7 mouse cellular contexts compared by ENCODE assay signal in genomic region chr14:34769021-34769566, GRCm38 (mm10). TPM values are rescaled to one million over a fixed set of nuclear protein-coding genes. Genes with fewer than 3 reads are reported as not detected.
DNase-seq lines count a peak whose midpoint lies in the region; ATAC-seq lines count a peak whose summit lies in the region.

No protein-coding gene starts in this region.

- peak; percentile 57 for ATAC-seq in intestine, embryonic 16.5 days
- ATAC-seq in midbrain, embryonic 12.5 days (ENCODE audit: low FRiP score, low read depth): peak; percentile 64

- peak; percentile 72 to 73 for DNase-seq in adrenal gland, adult 18-20 months (ENCODE audit: low spot score in 2 of 2)
- peak; percentile 47 to 67 for DNase-seq in cerebellum, postnatal 4 days (ENCODE audit: low spot score in 2 of 2)
- DNase-seq in gastrocnemius, postnatal 10 days: peak; percentile 70
- peak; percentile 84 for DNase-seq in limb, embryonic 10.5 days (ENCODE audit: low spot score)
- peak; percentile 20 to 64 for DNase-seq in spleen, adult 18-20 months

- no peak overlapping the region for H3K27ac ChIP-seq in intestine, embryonic 16.5 days (ENCODE audit: low read length)
- peak overlapping the region; percentile 62 for H3K27ac ChIP-seq in limb, embryonic 10.5 days
- H3K27ac ChIP-seq in midbrain, embryonic 12.5 days (replicated peaks): no peak overlapping the region

- peak overlapping the region; percentile 54 for H3K4me3 ChIP-seq in intestine, embryonic 16.5 days (ENCODE audit: low read length)
- peak overlapping the region; percentile 62 for H3K4me3 ChIP-seq in limb, embryonic 10.5 days
- H3K4me3 ChIP-seq in midbrain, embryonic 12.5 days: peak overlapping the region; percentile 50

- peaks cover 15% of the 10 kb centered on the region for H3K4me1 ChIP-seq in intestine, embryonic 16.5 days (ENCODE audit: control insufficient read depth, insufficient read depth, low read length)
- H3K4me1 ChIP-seq in limb, embryonic 10.5 days: peaks cover 23% of the 10 kb centered on the region
- H3K4me1 ChIP-seq in midbrain, embryonic 12.5 days: peaks cover 9% of the 10 kb centered on the region

- WGBS in intestine, embryonic 16.5 days: under 1% methylated on average over 36 of the region's 36 CpGs
- 0% methylated on average over 34 of the region's 36 CpGs for WGBS in limb, embryonic 10.5 days
- under 1% methylated on average over 36 of the region's 36 CpGs for whole genome bisulfite sequencing in midbrain, embryonic 12.5 days

- H3K36me3 ChIP-seq in intestine, embryonic 16.5 days (ENCODE audit: control insufficient read depth, insufficient read depth, low read length): no peaks in the 10 kb centered on the region
- H3K36me3 ChIP-seq in limb, embryonic 10.5 days: no peaks in the 10 kb centered on the region
- H3K36me3 ChIP-seq in midbrain, embryonic 12.5 days: no peaks in the 10 kb centered on the region

- peak overlapping the region; percentile 69 for H3K9ac ChIP-seq in intestine, embryonic 16.5 days (ENCODE audit: low read depth, low read length)
- peak overlapping the region; percentile 65 for H3K9ac ChIP-seq in midbrain, embryonic 12.5 days (replicated peaks)

- H3K27me3 ChIP-seq in intestine, embryonic 16.5 days (replicated peaks; ENCODE audit: control insufficient read depth, insufficient read depth, low read length): no peaks in the 10 kb centered on the region
- H3K27me3 ChIP-seq in limb, embryonic 10.5 days (ENCODE audit: low read depth, poor library complexity, severe bottlenecking): peaks cover 19% of the 10 kb centered on the region
- H3K27me3 ChIP-seq in midbrain, embryonic 12.5 days: peaks cover 14% of the 10 kb centered on the region

- H3K9me3 ChIP-seq in intestine, embryonic 16.5 days (ENCODE audit: control insufficient read depth, low read length): no peaks in the 10 kb centered on the region
- no peaks in the 10 kb centered on the region for H3K9me3 ChIP-seq in limb, embryonic 10.5 days (replicated peaks)
- H3K9me3 ChIP-seq in midbrain, embryonic 12.5 days: no peaks in the 10 kb centered on the region

- peak overlapping the region; percentile 98 for H3K4me2 ChIP-seq in intestine, embryonic 16.5 days (ENCODE audit: low read depth, low read length)
- peak overlapping the region; percentile 96 for H3K4me2 ChIP-seq in midbrain, embryonic 12.5 days (replicated peaks)

RNA-seq across cellular contexts. Expression of gene Grid1, which starts 50.8 kb away (rescaled TPM):
- total RNA-seq in adrenal gland, adult 18-20 months (2021): 1 to 10 TPM in 1 of 2 experiments, under 1 TPM in 1; 0.80 to 1.1 TPM
- under 1 TPM; 0.23 to 0.32 TPM for total RNA-seq in gastrocnemius, postnatal 10 days (2021)
- 0.15 and 0.16 TPM in 2 replicates for polyA plus RNA-seq in intestine, embryonic 16.5 days (2015; fragmentation: Nextera tagmentation; extraction: Ambion mirVana)
- 0.05 and 0.06 TPM in 2 replicates for polyA plus RNA-seq in limb, embryonic 10.5 days (2016; fragmentation: Nextera tagmentation; extraction: Ambion mirVana)
- 1.3 TPM in 2 replicates for polyA plus RNA-seq in midbrain, embryonic 12.5 days (2016; fragmentation: Nextera tagmentation; extraction: Ambion mirVana)
